Mouse (Mus musculus): Measurements from ENCODE around the gene Stx17. TPM values are rescaled to one million over a fixed set of nuclear protein-coding genes. Genes with fewer than 3 reads are reported as not detected.

Gene Stx17
- 23.6 and 23.8 TPM in 2 replicates for polyA plus RNA-seq (2015; fragmentation: Nextera tagmentation; extraction: Ambion mirVana)

DNA sequence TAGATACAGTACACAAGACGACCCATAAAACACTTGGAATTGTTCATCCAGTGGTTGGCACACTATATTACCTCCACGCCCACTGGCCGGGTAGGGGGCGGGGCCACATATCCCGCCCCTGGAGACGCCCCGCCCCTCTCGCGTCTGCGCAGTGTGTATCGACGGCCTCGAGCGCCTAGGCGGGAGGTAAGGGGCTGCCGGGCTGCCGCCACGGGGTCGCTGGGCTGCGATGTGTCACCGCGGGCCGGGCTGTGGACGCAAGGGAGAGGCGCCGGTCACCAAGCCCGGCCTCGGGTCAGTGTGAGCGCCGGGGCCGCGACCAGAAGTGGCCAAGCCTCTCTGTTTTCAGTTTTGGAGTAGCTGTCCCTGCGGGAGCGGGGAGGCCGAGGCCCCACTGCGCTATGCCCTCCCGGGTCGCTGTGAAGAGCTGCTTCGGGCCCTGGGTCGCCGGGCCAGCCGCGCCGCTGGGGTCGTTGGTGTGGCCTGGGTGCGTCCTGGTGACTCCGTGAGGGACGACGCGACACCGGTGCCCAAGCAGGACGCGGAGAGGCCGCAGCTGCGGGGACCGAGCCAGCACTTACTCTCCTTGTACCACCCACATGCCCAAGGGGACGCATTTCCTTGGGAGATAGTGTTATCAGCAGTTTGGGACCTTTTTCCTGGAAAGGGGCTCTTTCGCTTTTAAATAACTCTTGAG lies at the start of gene Stx17:
Gene Stx17 (plus strand): TSS at position 143 of the 697 bp plus-strand sequence.
- WGBS = under 1% methylated on average over 58 of the region's 58 CpGs
- no peak within 1 kb of the TSS for H3K27ac ChIP-seq

GRCm38 (mm10) chr4:48076693-48077471 lies 47.8 kb upstream of the Stx17 start:
- Histone ChIP-seq H3K27me3 (no peaks in the 10 kb centered on the region), H3K9ac (no peak overlapping the region), H3K4me2 (no peak overlapping the region), H3K36me3 (no peaks in the 10 kb centered on the region), H3K4me1 (peaks cover 22% of the 10 kb centered on the region), H3K27ac (no peak overlapping the region), H3K9me3 (replicated peaks) (no peaks in the 10 kb centered on the region), H3K4me3 (replicated peaks) (no peak overlapping the region)
- 69% methylated on average over 13 of the region's 13 CpGs for WGBS
- ATAC-seq (replicated peaks; ENCODE audit: low FRiP score) = 0 out of 2 replicates have a peak, but pooled peaks have one; percentile 29

More for the DNA sequence above, at the start of gene Stx17:
- Histone ChIP-seq H3K36me3 (no peaks in the 10 kb centered on the region), H3K4me1 (peaks cover 3% of the 10 kb centered on the region; the same call in 1 of the 2 replicates), H3K9me3 (replicated peaks) (no peaks in the 10 kb centered on the region), H3K27me3 (peaks cover 7% of the 10 kb centered on the region; the same call in 1 of the 2 replicates), H3K9ac (peak within 1 kb of the TSS; percentile 85), H3K4me2 (peak within 1 kb of the TSS; percentile 86), H3K4me3 (replicated peaks) (peak within 1 kb of the TSS; percentile 85)
- peak; percentile 100 for ATAC-seq (replicated peaks; ENCODE audit: low FRiP score)

GRCm38 (mm10) chr4:48078213-48078612 lies 46.5 kb upstream of the Stx17 start:
- Histone ChIP-seq H3K9me3 (replicated peaks) (no peaks in the 10 kb centered on the region), H3K4me1 (peaks cover 22% of the 10 kb centered on the region), H3K4me3 (replicated peaks) (no peak overlapping the region), H3K4me2 (peak overlapping the region; percentile 31), H3K27ac (no peak overlapping the region), H3K36me3 (no peaks in the 10 kb centered on the region), H3K9ac (no peak overlapping the region), H3K27me3 (no peaks in the 10 kb centered on the region)
- ATAC-seq (replicated peaks; ENCODE audit: low FRiP score) = peak; percentile 73
- WGBS = 8% methylated on average over 4 of the region's 4 CpGs

GRCm38 (mm10) chr4:48079285-48080039 lies 45.3 kb upstream of the Stx17 start:
- Histone ChIP-seq H3K4me3 (replicated peaks) (no peak overlapping the region), H3K4me2 (no peak overlapping the region), H3K9me3 (replicated peaks) (no peaks in the 10 kb centered on the region), H3K36me3 (no peaks in the 10 kb centered on the region), H3K4me1 (peaks cover 22% of the 10 kb centered on the region), H3K27ac (no peak overlapping the region), H3K9ac (no peak overlapping the region), H3K27me3 (no peaks in the 10 kb centered on the region)
- 56% methylated on average over 8 of the region's 8 CpGs for WGBS
- no peak for ATAC-seq (replicated peaks; ENCODE audit: low FRiP score)

DNA sequence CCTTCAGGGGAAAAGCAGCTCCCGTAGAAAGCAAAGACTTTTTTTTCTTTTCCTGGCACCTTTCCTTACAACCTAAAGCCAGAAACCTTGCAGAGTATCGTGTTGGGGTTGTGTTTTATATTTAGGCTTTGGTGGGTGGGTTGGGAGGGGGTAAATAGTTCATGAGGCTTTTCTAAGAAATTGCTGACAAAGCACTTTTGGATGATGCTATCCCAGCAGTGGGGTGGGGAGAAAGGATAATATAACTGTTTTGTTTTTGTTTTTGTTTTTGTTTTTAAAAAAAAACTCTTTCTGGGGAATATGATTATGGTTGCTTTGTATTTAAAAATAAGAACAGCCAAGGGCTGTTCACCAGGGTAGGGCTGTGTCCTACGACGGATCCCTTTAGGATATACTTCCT lies 41.3 kb upstream of the Stx17 start:
- ATAC-seq (replicated peaks; ENCODE audit: low FRiP score) = no peak
- no peak overlapping the region for H3K4me2 ChIP-seq
- WGBS = 87% methylated on average over 4 of the region's 4 CpGs
- no peak overlapping the region for H3K9ac ChIP-seq
- H3K36me3 ChIP-seq = no peaks in the 10 kb centered on the region
- peaks cover 4% of the 10 kb centered on the region; the same call in 1 of the 2 replicates for H3K4me1 ChIP-seq
- no peak overlapping the region for H3K4me3 ChIP-seq (replicated peaks)
- H3K27me3 ChIP-seq = no peaks in the 10 kb centered on the region
- H3K27ac ChIP-seq = no peak overlapping the region
- H3K9me3 ChIP-seq (replicated peaks) = no peaks in the 10 kb centered on the region

DNA sequence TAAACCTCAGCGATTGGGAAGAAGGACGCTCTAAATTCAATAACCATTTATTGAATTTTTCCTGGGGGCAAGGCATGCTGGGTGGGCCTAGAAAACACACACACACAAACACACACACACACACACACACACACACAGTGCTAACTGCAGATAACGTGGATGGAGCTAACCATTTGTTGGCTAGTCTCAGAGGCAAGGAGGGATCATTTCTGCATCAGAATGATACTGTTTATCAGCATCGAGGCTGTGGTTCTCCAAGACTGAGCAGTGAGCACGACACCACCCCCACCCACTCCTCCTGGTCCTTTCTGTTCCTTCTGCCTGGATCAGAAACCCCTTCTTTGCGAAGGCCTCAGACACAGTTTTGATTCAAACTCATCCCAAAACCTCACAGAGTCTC lies 38.1 kb upstream of the Stx17 start:
- no peak overlapping the region for H3K4me3 ChIP-seq (replicated peaks)
- no peaks in the 10 kb centered on the region for H3K27me3 ChIP-seq
- no peak overlapping the region for H3K4me2 ChIP-seq
- WGBS = 72% methylated on average over 6 of the region's 6 CpGs
- no peaks in the 10 kb centered on the region for H3K9me3 ChIP-seq (replicated peaks)
- H3K27ac ChIP-seq = no peak overlapping the region
- H3K9ac ChIP-seq = no peak overlapping the region
- no peak for ATAC-seq (replicated peaks; ENCODE audit: low FRiP score)
- no peaks in the 10 kb centered on the region for H3K4me1 ChIP-seq
- H3K36me3 ChIP-seq = no peaks in the 10 kb centered on the region

GRCm38 (mm10) chr4:48087497-48087896 lies 37.2 kb upstream of the Stx17 start:
- no peaks in the 10 kb centered on the region for H3K27me3 ChIP-seq
- no peaks in the 10 kb centered on the region for H3K36me3 ChIP-seq
- no peaks in the 10 kb centered on the region for H3K9me3 ChIP-seq (replicated peaks)
- 89% methylated on average over 6 of the region's 6 CpGs for WGBS
- H3K4me2 ChIP-seq = no peak overlapping the region
- ATAC-seq (replicated peaks; ENCODE audit: low FRiP score) = no peak
- H3K9ac ChIP-seq = no peak overlapping the region
- H3K4me3 ChIP-seq (replicated peaks) = no peak overlapping the region
- H3K27ac ChIP-seq = no peak overlapping the region
- H3K4me1 ChIP-seq = no peaks in the 10 kb centered on the region

DNA sequence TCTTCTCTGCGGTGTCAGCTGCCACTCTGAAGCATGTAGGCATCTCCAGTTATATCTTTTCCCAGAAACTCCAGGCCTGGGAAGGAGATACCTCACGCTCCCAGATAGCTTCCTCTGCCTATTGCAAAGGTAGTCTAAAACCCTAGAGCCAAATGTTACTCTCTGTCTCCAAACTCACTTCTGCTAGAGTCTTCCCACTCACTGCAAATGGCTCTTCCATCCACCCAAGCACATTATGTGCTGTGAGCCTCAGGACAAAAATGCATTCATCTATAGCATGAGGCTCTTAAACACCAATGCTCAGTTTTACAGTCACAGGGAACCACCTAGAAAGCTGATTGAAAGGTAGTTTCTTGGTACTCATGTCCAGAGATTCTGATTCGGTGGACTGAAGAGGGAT lies 31.5 kb upstream of the Stx17 start:
- Histone ChIP-seq H3K4me2 (no peak overlapping the region), H3K27ac (no peak overlapping the region), H3K4me3 (replicated peaks) (no peak overlapping the region), H3K9me3 (replicated peaks) (no peaks in the 10 kb centered on the region), H3K9ac (no peak overlapping the region), H3K27me3 (no peaks in the 10 kb centered on the region), H3K4me1 (no peaks in the 10 kb centered on the region), H3K36me3 (no peaks in the 10 kb centered on the region)
- ATAC-seq (replicated peaks; ENCODE audit: low FRiP score) = no peak
- 84% methylated on average over 3 of the region's 3 CpGs for WGBS

DNA sequence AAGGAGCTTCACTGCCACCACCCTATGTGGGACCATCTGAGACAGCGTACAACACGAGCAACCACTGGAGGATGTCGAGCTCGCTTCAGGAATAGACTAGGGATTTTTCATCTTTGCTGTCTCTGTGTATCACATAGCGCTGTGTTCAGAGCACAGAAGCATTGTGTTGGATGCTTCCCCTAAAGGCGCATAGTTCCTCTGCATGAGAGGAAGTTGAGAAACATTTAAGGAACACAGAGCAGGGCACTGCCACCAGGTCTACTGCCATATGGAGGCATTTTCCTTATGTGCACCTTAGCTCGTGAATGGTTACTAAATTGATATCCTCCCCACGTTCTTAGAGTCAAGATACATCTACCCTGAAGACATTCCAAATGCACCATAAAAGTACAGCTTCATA lies 24.5 kb upstream of the Stx17 start:
- Histone ChIP-seq H3K4me1 (no peaks in the 10 kb centered on the region), H3K27me3 (no peaks in the 10 kb centered on the region), H3K27ac (no peak overlapping the region), H3K9ac (no peak overlapping the region), H3K9me3 (replicated peaks) (no peaks in the 10 kb centered on the region), H3K36me3 (no peaks in the 10 kb centered on the region), H3K4me3 (replicated peaks) (no peak overlapping the region), H3K4me2 (no peak overlapping the region)
- 84% methylated on average over 8 of the region's 8 CpGs for WGBS
- ATAC-seq (replicated peaks; ENCODE audit: low FRiP score) = no peak

DNA sequence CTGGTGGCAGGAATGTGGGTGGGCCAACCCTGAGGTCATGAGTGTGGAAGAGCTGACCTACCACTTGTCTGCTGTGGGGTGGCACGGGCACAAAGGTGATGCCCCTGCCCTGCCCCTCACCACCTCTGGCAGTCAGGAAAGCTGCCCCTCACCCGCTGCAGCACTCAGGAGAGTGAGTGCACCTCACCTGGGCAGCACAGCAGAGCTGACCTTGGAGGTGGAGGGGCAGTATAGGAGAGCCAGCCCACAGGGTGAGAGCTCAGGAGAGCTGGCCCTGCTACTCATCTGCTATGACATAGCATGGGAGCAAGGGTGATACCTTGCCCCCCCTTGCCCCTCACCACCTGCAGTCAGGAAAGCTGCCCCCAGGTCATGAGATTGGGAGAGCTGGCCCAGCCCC lies 22.7 kb upstream of the Stx17 start:
- Histone ChIP-seq H3K36me3 (no peaks in the 10 kb centered on the region), H3K4me1 (no peaks in the 10 kb centered on the region), H3K27ac (no peak overlapping the region), H3K4me3 (replicated peaks) (no peak overlapping the region), H3K27me3 (no peaks in the 10 kb centered on the region), H3K9ac (no peak overlapping the region), H3K4me2 (no peak overlapping the region), H3K9me3 (replicated peaks) (no peaks in the 10 kb centered on the region)
- no peak for ATAC-seq (replicated peaks; ENCODE audit: low FRiP score)
- 81% methylated on average over 2 of the region's 2 CpGs for WGBS

- ATAC-seq (replicated peaks; ENCODE audit: low FRiP score) = no peak
- Histone ChIP-seq H3K9me3 (replicated peaks) (no peaks in the 10 kb centered on the region), H3K36me3 (no peaks in the 10 kb centered on the region), H3K4me2 (no peak overlapping the region), H3K27me3 (no peaks in the 10 kb centered on the region), H3K4me1 (no peaks in the 10 kb centered on the region), H3K4me3 (replicated peaks) (no peak overlapping the region), H3K27ac (no peak overlapping the region), H3K9ac (no peak overlapping the region)
- 81% methylated on average over 5 of the region's 5 CpGs for WGBS
Measured at GRCm38 (mm10) chr4:48105387-48105786, 19.3 kb upstream of the Stx17 start.

GRCm38 (mm10) chr4:48107086-48107485 lies 17.6 kb upstream of the Stx17 start:
- Histone ChIP-seq H3K4me1 (no peaks in the 10 kb centered on the region), H3K36me3 (no peaks in the 10 kb centered on the region), H3K4me2 (no peak overlapping the region), H3K27ac (no peak overlapping the region), H3K27me3 (no peaks in the 10 kb centered on the region), H3K9me3 (replicated peaks) (no peaks in the 10 kb centered on the region), H3K9ac (no peak overlapping the region), H3K4me3 (replicated peaks) (no peak overlapping the region)
- no peak for ATAC-seq (replicated peaks; ENCODE audit: low FRiP score)
- 84% methylated on average over 6 of the region's 6 CpGs for WGBS
